Mouse (Mus musculus) liver, adult 2 months (tissue): ENCODE data around the gene Egfr. TPM values are rescaled to one million over a fixed set of nuclear protein-coding genes. Genes with fewer than 3 reads are reported as not detected.

ENCODE experiments used
- DNase-seq: peaks from one replicate; pipeline ENCODE4 v3.0.0-alpha.2; 2011; ENCODE audit warnings: low read depth, low spot score; ENCODE audit errors: extremely low read depth
- H3K27ac ChIP-seq: fragments of 200-500 bp; replicated peaks from 2 replicates; pipeline ENCODE4 v1.5.1; 2012; ENCODE audit warnings: low read depth, mild to moderate bottlenecking, control low read depth, inconsistent platforms, low read length; ENCODE audit not compliant: insufficient read depth
- H3K27me3 ChIP-seq: fragments of 200-500 bp; 2 replicates; pipeline ENCODE4 v1.6.1; 2012; ENCODE audit warnings: mild to moderate bottlenecking, moderate library complexity, low read length, inconsistent platforms; ENCODE audit not compliant: control insufficient read depth, insufficient read depth
- H3K36me3 ChIP-seq: fragments of 200-500 bp; 2 replicates; pipeline ENCODE4 v1.6.1; 2012; ENCODE audit warnings: low read length, inconsistent platforms; ENCODE audit not compliant: control insufficient read depth, insufficient read depth
- H3K4me1 ChIP-seq: fragments of 200-500 bp; 2 replicates; pipeline ENCODE4 v1.6.1; 2011; ENCODE audit warnings: low read length; ENCODE audit not compliant: control insufficient read depth, insufficient read depth
- H3K4me3 ChIP-seq: fragments of 200-500 bp; 2 replicates; pipeline ENCODE4 v1.5.1; 2011; ENCODE audit warnings: low read depth, mild to moderate bottlenecking, control low read depth, low read length, moderate library complexity; ENCODE audit not compliant: insufficient read depth
- H3K79me2 ChIP-seq: fragments of 200-500 bp; 2 replicates; pipeline ENCODE4 v1.6.1; 2012; ENCODE audit warnings: inconsistent platforms, mild to moderate bottlenecking, low read length, moderate library complexity; ENCODE audit not compliant: control insufficient read depth, insufficient read depth
- H3K9ac ChIP-seq: fragments of 200-500 bp; 2 replicates; pipeline ENCODE4 v1.6.1; 2012; ENCODE audit warnings: low read depth, mild to moderate bottlenecking, control low read depth, inconsistent platforms, low read length
- CTCF ChIP-seq: fragments of 200-500 bp; IDR thresholded peaks from 2 replicates; pipeline ENCODE4 v1.5.1; 2011; ENCODE audit warnings: low read depth, low read length, control low read depth
- POLR2A ChIP-seq: fragments of 200-500 bp; IDR thresholded peaks from 2 replicates; pipeline ENCODE4 v1.6.1; 2011; ENCODE audit warnings: low read length, control low read depth; ENCODE audit not compliant: insufficient read depth; ENCODE audit errors: extremely low read depth
- WGBS: fragments of 180-500 bp; shearing (Covaris S2); methylation state at CpG from one replicate; pipeline ENCODE4 v1.1.7; 2018; 5-methylcytosine and 5-hydroxymethylcytosine counted together
- polyA plus RNA-seq: library from polyadenylated mRNA; depleted of rRNA; stranded (reverse); fragments of >200 nt; gene quantifications from 2 replicates; pipeline ENCODE4 v1.2.3, GENCODE M21; 2012
- total RNA-seq: library from RNA; depleted of rRNA; stranded (reverse); fragments of >200 nt; gene quantifications from 2 replicates; pipeline ENCODE4 v1.2.3, GENCODE M21; 2014

The Egfr gene
- total and polyA plus RNA-seq, 2 experiments: 198 to 215 TPM

- no peak for TF ChIP-seq POLR2A
- TF ChIP-seq CTCF: no peak
- no peaks in the 10 kb centered on the region for H3K79me2 ChIP-seq
Measured at GRCm38 (mm10) chr11:16941103-16941793, 189.2 kb downstream of the Egfr start.

GRCm38 (mm10) chr11:16941973-16942452 is 190.0 kb downstream of the Egfr start:
- Histone ChIP-seq H3K4me1 (no peaks in the 10 kb centered on the region), H3K27ac (no peak overlapping the region), H3K27me3 (no peaks in the 10 kb centered on the region), H3K79me2 (no peaks in the 10 kb centered on the region), H3K36me3 (no peaks in the 10 kb centered on the region), H3K9ac (no peak overlapping the region), H3K4me3 (no peak overlapping the region)
- no peak for DNase-seq
- WGBS: 67% methylated on average over 4 of the region's 4 CpGs
- TF ChIP-seq POLR2A (no peak), CTCF (no peak)

More at GRCm38 (mm10) chr11:16941103-16941793, 189.2 kb downstream of the Egfr start:
- DNase-seq: no peak
- WGBS: 82% methylated on average over 4 of the region's 4 CpGs
- Histone ChIP-seq H3K4me3 (no peak overlapping the region), H3K36me3 (no peaks in the 10 kb centered on the region), H3K4me1 (no peaks in the 10 kb centered on the region), H3K27me3 (no peaks in the 10 kb centered on the region), H3K9ac (no peak overlapping the region), H3K27ac (no peak overlapping the region)

- no peaks in the 10 kb centered on the region for H3K4me1 ChIP-seq
- WGBS: 85% methylated on average over 4 of the region's 4 CpGs
- no peak overlapping the region for H3K4me3 ChIP-seq
- H3K27ac ChIP-seq: no peak overlapping the region
- no peak overlapping the region for H3K9ac ChIP-seq
- no peaks in the 10 kb centered on the region for H3K79me2 ChIP-seq
- no peaks in the 10 kb centered on the region for H3K27me3 ChIP-seq
- no peak for DNase-seq
- no peaks in the 10 kb centered on the region for H3K36me3 ChIP-seq
- TF ChIP-seq POLR2A (no peak), CTCF (no peak)
Measured at GRCm38 (mm10) chr11:16943016-16943415, 191.0 kb downstream of the Egfr start.

GRCm38 (mm10) chr11:16948756-16949155 is 196.8 kb downstream of the Egfr start:
- no peak overlapping the region for H3K27ac ChIP-seq
- peak; percentile 42 for DNase-seq
- no peaks in the 10 kb centered on the region for H3K36me3 ChIP-seq
- TF ChIP-seq CTCF (peak; percentile 31; the same call in 1 of the 2 replicates), POLR2A (no peak)
- H3K27me3 ChIP-seq: no peaks in the 10 kb centered on the region
- 10% methylated on average over 1 of the region's 1 CpGs for WGBS
- no peaks in the 10 kb centered on the region for H3K79me2 ChIP-seq
- no peaks in the 10 kb centered on the region for H3K4me1 ChIP-seq
- H3K9ac ChIP-seq: no peak overlapping the region
- H3K4me3 ChIP-seq: no peak overlapping the region

GRCm38 (mm10) chr11:16950226-16950975 is 198.4 kb downstream of the Egfr start:
- no peak overlapping the region for H3K9ac ChIP-seq
- TF ChIP-seq POLR2A (no peak), CTCF (no peak)
- no peaks in the 10 kb centered on the region for H3K36me3 ChIP-seq
- H3K79me2 ChIP-seq: no peaks in the 10 kb centered on the region
- H3K27me3 ChIP-seq: no peaks in the 10 kb centered on the region
- no peak overlapping the region for H3K4me3 ChIP-seq
- H3K4me1 ChIP-seq: no peaks in the 10 kb centered on the region
- no peak for DNase-seq
- WGBS: 30% methylated on average over 13 of the region's 13 CpGs
- H3K27ac ChIP-seq: no peak overlapping the region
